Mouse (Mus musculus) gastrocnemius, postnatal 4 days (tissue): Measurements from ENCODE around the gene Fitm2. TPM values are rescaled to one million over a fixed set of nuclear protein-coding genes. Genes with fewer than 3 reads are reported as not detected.
"Not testable (repeated sequence)": the region's sequence is repeated elsewhere in the genome, so short reads cannot be mapped to it uniquely, and the experiment has no call there.

ENCODE experiments used
- DNase-seq, 2 experiments: peaks; one replicate each; pipeline ENCODE4 v3.0.0; 2021 to 2022; ENCODE audit warnings: low spot score in 2 of 2, mixed read lengths in 2 of 2
- total RNA-seq, 2 experiments: library from RNA; stranded (reverse); gene quantifications; 2 replicates each; pipeline ENCODE4 v1.2.3; 2021

Fitm2 gene
- total RNA-seq, 2 experiments from 2014 or later: 19.6 to 21.6 TPM

DNA sequence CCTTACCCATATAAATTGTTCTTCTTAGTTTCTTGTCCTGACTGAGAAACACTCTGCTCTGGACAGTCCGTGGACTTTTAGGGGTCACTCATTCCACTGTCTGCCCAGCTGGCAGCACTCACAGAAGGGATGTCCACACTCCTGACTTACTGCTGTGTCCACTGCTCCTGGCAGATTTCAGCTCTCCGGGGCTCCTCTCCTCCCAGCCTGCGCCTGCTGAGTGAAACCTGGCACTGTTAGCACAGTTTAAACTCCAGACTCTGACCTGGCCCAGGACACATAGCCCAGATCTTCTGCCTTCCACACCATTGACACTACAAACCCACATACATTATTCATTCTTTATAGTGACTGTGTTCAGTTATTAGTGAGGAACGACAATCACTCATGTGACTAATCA is 8.4 kb downstream of the Fitm2 start:
- no peak for DNase-seq

- DNase-seq: no peak
Observed at GRCm38 (mm10) chr2:163463251-163463769, 9.1 kb downstream of the Fitm2 start.

- DNase-seq: no peak
Observed at GRCm38 (mm10) chr2:163462801-163463200, 9.6 kb downstream of the Fitm2 start.

- DNase-seq: no peak
Observed at GRCm38 (mm10) chr2:163462386-163462785, 10.0 kb downstream of the Fitm2 start.

DNA sequence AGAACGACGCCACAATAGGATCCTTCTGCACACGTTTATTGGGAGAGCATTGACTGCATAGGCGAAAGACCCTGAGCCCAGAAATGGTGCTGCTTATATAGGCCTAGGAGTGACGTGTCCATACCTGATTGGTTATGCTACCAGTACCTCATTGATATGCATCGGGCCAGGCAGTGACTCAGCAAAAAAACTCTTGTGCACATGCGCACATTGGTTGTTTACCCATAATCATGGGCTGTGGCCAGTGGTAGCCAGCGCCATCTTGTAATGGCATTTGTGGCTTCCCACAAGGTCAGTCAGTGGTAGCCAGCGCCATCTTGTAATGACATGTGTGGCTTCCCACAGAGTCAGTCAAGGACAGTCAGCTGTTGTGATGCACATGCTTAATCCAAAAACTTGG is 11.1 kb downstream of the Fitm2 start:
- DNase-seq: not testable (repeated sequence)

DNA sequence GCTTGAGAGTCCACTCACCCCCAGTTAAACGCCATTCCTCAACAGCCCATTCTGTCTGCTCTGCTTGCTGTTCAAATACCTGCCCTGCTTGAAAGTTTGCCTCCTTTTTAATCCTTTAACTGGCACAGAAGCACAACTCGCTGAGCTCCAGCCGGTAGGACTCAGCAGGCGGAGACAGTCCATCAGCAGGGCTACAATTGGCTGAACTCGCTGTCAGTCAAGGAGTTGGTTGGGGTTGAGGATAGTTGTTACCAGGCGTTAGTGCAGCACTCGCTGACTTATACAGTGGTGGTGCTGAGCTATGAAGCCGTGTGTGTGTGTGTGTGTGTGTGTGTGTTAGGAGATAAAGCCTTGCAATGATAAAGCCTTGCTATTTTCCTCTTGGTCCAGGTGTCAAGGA is 11.8 kb downstream of the Fitm2 start:
- no peak for DNase-seq

DNA sequence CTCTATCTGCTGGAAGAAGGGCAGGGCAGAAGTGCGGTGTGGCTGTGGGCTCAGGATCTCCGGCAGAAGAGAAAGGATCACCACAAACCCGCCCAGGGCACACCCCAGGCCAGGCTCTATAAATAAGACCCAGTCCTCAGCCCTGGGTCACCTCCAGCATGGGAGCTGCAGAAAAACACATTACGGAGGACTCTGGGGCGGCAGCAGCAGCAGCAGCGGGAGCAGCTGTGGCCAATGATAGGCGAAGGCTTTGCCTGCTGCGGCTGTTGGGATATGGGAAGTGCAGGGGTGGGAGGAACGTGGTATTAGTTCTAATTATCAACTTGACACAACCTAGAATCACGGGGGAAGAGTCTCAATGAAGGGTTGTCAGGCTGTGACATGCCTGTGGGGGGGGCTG is 13.0 kb downstream of the Fitm2 start:
- DNase-seq: no peak

DNA sequence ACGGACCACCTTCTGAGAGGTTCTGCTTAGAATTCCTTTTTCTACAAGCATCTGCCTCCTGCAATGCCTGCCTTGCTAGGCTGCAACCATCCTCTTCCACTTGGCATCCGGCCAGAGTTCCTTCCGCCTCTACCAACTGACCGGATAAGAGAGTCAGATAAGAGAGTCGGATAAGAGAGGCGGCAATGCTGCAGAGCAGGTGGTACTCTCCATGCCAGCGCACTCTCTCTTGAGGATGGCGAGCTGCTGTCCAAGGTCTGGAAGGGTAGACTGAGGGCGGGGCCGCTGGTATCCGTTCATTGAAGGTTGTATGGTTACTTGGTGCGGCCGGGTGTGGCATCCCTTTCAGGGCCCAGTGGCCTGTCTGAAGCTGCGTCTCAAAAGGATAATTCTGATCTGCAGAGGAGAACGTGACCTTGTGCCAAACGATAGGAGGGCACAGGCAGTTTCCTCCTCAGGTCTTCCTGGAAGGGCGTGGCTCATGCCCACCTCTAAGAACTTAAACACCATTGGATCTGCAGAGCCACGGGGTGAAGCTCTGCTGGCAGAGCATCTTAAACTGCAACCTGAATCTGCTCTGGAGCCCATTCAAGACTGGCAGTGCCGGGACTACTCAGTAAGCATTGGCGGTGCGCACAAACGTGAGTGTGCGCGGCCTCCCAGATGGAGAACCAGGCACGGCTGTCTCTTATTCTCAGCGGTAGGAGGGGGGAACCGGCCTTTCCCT is 13.7 kb downstream of the Fitm2 start:
- no peak for DNase-seq

- DNase-seq: no peak
Observed at GRCm38 (mm10) chr2:163453378-163453777, 19.1 kb downstream of the Fitm2 start.

DNA sequence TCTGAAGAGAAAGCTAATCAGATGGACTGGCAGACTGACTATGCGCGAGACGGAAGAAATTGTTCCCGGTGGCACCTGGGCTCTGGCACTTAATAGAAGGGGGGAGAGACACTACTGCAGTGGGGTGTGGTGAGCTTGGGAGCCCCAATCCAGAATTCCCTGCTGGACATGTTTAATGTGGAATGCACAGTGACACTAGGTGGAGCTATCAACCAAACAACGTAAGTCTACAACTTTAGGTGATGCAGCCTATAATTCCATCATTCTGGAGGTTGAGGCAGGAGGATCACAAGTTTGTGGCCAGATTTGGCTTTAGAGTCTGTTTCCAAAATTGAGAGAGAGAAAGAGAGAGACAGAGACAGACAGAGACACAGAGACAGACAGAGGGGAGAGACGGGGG is 19.7 kb downstream of the Fitm2 start:
- DNase-seq: no peak

DNA sequence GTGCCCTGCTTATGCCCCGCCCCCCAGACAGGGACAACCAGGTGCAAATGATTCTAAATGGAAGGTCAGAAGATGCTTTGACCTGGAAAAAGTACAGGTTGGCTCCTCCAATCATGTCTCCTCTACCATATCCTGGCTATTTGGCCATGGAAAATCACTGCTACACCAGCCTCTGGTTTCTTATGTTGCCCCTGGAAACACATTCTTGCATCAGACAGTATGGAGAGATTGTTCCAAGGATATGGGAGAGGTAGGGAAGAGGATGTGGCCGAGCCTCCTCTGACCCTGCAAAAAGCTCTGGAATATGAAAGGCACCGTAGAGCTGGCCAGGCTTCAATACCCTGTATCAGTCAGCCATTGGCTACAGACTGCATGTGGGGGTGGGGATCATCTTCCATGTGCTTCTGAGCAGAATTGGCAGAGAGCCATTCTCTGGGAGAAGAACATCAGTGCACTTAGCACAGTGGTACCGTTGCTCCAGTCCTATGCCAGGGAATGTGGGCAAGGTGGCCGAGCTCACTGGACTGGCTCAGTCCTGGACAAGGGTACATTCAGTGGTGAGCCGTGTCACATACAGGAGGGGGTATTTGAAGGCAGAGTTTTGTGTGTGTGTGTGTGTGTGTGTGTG is 21.6 kb downstream of the Fitm2 start:
- DNase-seq: no peak

GRCm38 (mm10) chr2:163449276-163449675 is 23.2 kb downstream of the Fitm2 start:
- no peak for DNase-seq

DNA sequence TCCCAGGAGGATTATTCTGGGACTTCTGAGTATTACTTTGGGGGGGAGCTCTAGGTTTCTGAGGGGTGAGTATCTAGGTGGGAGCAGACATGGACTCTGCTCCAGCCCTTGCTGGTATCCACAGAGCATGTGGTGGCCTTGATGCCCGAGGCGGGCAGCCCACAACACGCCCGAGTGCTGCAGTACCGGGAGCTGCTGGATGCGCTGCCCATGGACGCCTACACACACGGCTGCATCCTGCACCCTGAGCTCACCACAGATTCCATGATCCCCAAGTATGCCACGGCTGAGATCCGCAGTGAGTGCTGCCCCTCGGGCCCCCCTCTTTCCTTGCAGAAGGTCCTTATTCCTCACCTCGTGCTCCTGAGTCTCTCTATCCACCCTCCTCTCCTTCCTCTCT is 25.1 kb downstream of the Fitm2 start:
- DNase-seq: no peak

- no peak for DNase-seq
Observed at GRCm38 (mm10) chr2:163444017-163444416, 28.4 kb downstream of the Fitm2 start.

DNA sequence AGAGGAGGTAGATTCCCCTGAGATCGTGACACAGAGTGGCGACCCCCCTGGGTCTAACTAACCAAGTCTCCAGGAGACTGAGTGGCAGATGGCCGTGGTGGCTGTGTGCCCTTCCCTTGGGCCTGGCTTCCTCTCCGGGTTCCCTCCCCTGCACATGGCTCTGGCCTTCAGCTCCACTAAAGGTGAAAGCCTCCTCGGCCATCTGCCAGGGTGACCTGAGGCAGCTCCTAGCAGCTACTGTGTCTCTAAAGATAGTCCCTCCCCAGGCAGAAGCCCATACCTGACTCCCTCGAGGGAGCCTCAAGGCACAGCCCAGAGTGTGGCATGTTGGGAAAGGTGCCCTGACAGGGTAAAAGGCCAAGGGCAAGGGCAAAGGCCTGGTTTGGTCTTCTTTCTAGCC is 28.9 kb downstream of the Fitm2 start:
- DNase-seq: no peak

DNA sequence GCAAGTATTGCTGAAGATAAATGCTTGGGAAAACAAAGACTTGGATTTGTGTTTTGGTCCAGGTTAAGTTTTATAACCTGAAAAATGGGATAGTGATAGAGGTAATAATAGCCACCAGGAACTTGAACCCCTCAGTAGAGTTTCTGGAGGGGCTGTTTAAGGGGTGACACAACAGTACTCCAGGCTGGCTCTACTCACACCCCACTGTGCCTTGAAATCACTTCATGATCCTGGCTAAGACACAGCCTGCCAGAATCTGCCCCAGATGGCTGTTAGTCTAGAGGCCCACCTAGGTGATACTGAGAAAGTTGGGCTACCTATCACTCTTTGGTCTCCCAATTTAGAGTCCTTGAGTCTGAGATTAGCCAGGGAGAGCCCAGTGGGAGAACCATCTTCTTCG is 32.9 kb downstream of the Fitm2 start:
- no peak for DNase-seq

GRCm38 (mm10) chr2:163438619-163439451 is 33.6 kb downstream of the Fitm2 start:
- DNase-seq: peak in 1 of 2 experiments; percentile 44

DNA sequence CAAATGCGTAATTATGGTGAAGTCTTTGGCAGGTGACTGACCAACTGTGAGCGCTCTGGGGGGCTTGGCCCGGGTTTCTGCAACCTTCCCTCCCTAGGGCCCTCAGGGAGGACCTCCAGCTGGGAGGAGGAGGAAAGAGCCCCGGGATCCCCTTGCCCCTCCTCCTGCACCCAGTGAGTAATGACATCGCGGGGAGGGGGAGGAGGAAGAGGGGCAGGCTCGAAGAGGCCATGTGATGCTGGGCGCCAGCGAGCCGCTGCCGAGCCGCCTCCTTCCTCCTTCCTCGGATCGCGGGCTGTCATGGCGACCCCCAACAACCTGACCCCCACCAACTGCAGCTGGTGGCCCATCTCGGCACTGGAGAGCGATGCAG is 34.2 kb downstream of the Fitm2 start, which contains the start of gene Gdap1l1:
Gdap1l1 (plus strand) TSS at position 231 of the 373 bp plus-strand sequence.
- DNase-seq: no peak

DNA sequence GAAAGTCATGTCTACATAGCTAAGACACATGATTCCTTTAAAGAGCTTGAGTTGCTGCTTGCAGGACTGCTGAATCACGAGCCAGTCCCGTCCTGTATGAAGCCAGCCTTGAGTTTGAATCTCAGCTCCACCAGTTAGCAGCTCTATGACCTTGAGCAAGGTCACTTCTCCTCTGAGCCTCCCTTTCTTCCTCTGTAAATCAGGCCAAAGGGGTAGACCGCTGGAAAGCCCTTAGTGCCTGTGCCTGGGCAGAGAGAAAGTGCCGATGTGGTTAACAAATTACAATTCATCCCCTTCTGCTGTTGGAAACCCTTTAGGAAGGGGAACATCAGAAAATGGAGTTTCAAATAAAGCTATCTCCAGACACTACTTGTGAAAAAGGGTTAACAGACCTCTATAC is 34.6 kb downstream of the Fitm2 start:
- DNase-seq: no peak

DNA sequence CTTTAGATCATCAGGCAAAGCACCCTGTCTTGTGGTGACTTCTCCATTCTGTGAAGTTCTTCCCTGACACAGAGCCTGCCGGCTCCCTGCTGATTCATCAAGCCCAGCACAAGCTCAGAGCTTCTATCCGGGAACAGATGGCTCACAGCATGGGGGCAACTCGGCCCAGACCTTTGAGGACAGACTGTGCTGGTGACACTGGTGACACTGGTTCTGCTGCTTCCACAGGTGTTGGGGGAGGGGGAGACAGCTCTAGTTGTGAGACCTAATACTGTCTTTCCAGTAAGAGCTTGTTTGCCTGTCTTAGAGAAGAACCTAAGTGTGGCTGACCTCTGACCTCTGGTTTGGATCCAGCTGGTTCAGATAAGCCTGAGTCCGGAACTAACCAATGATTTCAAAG is 38.5 kb downstream of the Fitm2 start:
- no peak for DNase-seq

GRCm38 (mm10) chr2:163431289-163431688 is 41.1 kb downstream of the Fitm2 start:
- DNase-seq: no peak
